Mouse (Mus musculus): ENCODE results near the gene Hdac5.

Gene Hdac5

DNA sequence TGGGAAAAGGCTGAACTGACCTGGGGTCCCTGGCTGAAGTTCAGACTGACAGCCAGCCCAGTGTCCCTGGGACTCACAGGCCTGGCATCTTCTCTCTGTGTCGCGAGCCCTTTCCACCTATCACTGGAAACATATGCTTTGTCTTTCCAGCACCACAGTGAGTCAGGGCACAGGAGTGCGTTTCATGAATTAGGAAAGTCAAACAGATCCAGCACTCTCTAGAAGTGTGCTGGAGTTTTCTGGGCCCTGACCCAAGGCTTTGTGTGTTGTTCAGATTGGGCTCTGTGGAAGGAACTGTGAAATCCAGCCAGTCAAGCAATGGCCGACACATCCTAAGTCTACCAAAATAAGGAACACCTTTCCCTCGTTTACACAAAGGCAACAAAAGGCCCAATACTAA is 4.7 kb downstream of the Hdac5 start:
- Histone ChIP-seq H3K36me3 (ENCODE audit: control insufficient read depth, insufficient read depth, low read length, poor library complexity, severe bottlenecking) (peaks cover 3% of the 10 kb centered on the region; the same call in 1 of the 2 replicates), H3K27me3 (ENCODE audit: control insufficient read depth, insufficient read depth, low read length, poor library complexity, severe bottlenecking) (no peaks in the 10 kb centered on the region)
- DNase-seq (ENCODE audit: low read depth, low spot score): no peak

DNA sequence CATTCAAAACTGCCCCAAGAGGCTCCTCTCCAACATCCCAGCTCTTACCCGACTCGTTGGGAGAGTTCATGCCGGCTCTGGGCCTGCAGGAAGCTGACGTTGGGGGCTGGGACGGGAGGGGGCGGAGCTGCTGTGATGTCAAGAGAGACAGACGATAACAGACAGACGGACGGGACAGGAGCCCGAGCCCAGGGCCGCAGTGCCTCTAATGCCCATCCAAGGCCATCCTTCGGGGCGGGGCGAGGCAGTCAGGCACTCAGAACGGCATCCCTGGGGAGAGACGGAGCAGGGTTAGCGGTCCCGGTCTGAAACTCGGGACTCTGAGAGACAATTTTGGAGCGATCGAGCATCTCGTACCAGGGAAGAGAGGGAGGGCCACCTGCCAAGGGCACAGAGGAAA is 5.3 kb downstream of the Hdac5 start:
- DNase-seq (ENCODE audit: low read depth, low spot score): no peak
- Histone ChIP-seq H3K36me3 (ENCODE audit: control insufficient read depth, insufficient read depth, low read length, poor library complexity, severe bottlenecking) (peaks cover 3% of the 10 kb centered on the region; the same call in 1 of the 2 replicates), H3K27me3 (ENCODE audit: control insufficient read depth, insufficient read depth, low read length, poor library complexity, severe bottlenecking) (no peaks in the 10 kb centered on the region)

DNA sequence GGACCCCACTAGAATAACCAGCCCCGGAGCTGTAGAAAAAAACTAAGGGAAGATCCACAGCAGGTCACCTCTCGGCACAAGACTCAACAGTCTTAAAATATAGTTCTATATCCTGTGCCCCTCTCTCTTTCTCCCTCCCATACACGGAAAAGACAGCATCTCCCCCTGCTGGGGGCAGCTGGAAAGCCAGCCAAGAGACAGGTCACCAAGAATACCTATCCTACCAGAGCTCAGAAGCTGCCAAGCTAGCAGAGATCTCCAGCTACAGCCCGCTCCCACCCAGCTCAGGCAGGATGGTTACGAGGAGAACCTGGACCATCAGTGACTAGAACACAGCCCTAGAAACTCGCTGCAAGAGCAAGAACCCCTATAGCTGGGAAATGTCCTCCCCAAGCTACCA is 6.8 kb downstream of the Hdac5 start:
- Histone ChIP-seq H3K36me3 (ENCODE audit: control insufficient read depth, insufficient read depth, low read length, poor library complexity, severe bottlenecking) (peaks cover 3% of the 10 kb centered on the region; the same call in 1 of the 2 replicates), H3K27me3 (ENCODE audit: control insufficient read depth, insufficient read depth, low read length, poor library complexity, severe bottlenecking) (no peaks in the 10 kb centered on the region)
- peak; percentile 77 for DNase-seq (ENCODE audit: low read depth, low spot score)

DNA sequence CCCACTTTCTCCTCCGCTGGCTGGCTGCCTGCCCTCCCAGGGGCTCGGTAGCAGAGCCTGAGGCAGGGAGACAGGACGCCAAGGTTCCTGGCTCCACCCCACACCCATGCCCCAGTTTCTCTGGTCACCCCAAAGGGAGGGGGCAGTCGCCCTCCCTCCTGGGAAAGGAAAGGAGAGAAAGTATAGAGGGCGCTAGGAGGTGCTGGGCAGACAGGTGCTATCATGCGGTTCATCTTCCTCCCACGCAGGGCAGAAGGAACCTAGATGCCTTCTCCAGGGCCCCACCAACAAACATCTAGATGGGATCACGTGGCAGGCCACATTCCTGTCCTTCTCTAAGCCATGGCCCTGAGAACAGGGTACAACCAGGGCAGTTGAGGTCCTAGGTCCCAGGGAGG is 8.0 kb downstream of the Hdac5 start:
- Histone ChIP-seq H3K36me3 (ENCODE audit: control insufficient read depth, insufficient read depth, low read length, poor library complexity, severe bottlenecking) (peaks cover 3% of the 10 kb centered on the region; the same call in 1 of the 2 replicates), H3K27me3 (ENCODE audit: control insufficient read depth, insufficient read depth, low read length, poor library complexity, severe bottlenecking) (no peaks in the 10 kb centered on the region)
- DNase-seq (ENCODE audit: low read depth, low spot score): no peak

DNA sequence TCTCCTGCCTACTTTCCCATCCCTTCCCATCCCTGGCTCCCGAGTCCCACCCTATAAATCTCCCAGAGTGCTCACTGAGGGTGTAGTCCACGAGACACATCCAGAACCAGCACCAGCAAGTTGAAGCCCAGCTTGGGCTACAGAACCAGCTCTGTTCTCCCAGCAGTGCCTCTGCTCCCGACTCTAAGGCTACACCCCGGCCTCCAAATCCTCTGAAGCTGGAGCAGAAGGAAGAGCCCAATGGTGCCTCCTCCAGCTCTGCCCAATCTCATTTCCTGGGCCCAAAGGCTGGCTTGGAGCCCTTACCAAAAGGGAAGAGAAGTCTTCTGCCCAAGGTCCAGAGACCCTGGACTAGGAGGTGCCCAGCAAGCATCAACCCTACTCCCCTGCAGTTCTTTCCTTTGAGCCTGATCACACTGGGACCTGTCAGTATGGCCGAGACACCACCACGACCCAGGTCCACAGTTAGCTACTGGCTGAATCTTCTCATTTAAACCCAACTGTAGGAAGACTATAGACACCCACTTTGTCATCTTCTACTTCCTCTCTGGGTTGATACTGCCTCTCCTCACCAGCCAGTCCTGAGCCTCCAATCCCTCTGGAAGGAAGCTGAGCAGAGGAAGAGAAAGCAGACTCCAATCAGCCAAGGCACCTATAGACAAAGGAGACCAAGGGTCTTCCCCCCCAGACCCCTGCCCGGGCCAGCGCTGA is 8.6 kb downstream of the Hdac5 start:
- H3K36me3 ChIP-seq (ENCODE audit: control insufficient read depth, insufficient read depth, low read length, poor library complexity, severe bottlenecking): peaks cover 3% of the 10 kb centered on the region; the same call in 1 of the 2 replicates
- DNase-seq (ENCODE audit: low read depth, low spot score): no peak
- H3K27me3 ChIP-seq (ENCODE audit: control insufficient read depth, insufficient read depth, low read length, poor library complexity, severe bottlenecking): no peaks in the 10 kb centered on the region

DNA sequence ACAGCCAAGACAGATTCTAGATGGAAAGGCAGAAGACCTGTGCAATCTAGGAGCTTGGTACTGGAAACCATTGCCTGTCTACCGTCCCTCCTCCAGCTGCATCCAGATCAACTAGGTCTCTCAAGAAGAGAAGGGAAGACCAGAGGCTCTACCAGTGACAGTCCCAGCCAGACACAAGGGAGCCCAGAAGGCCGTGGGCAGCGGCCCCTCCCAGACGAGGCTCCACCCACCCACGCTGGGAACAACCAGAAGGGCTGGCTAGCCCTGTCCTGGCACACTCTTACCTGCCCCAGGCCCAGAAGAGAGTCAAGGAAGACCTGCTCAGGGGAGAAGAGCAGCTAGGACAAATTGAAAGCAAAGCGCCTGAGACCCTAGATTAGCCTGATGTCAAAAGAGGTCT is 9.5 kb downstream of the Hdac5 start:
- H3K27me3 ChIP-seq (ENCODE audit: control insufficient read depth, insufficient read depth, low read length, poor library complexity, severe bottlenecking): no peaks in the 10 kb centered on the region
- H3K36me3 ChIP-seq (ENCODE audit: control insufficient read depth, insufficient read depth, low read length, poor library complexity, severe bottlenecking): peaks cover 3% of the 10 kb centered on the region; the same call in 1 of the 2 replicates
- no peak for DNase-seq (ENCODE audit: low read depth, low spot score)

DNA sequence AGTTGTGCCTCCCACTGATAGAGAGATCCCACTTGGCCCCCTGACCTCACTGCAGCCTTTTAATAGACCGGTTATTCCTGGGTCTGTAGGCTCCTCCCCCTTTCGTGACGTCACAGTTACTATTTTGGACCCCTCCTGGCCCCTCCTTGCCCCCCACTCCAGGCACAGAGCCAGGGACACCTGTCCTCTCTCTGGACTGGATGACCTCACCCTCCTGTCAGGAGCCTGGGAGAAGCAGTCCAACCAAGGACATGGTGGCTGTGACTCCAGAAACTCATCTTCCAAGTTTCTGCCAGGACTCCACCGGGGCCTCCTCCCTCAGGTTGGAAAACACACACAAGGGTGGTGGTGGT is 10.0 kb downstream of the Hdac5 start:
- DNase-seq (ENCODE audit: low read depth, low spot score): peak; percentile 25

DNA sequence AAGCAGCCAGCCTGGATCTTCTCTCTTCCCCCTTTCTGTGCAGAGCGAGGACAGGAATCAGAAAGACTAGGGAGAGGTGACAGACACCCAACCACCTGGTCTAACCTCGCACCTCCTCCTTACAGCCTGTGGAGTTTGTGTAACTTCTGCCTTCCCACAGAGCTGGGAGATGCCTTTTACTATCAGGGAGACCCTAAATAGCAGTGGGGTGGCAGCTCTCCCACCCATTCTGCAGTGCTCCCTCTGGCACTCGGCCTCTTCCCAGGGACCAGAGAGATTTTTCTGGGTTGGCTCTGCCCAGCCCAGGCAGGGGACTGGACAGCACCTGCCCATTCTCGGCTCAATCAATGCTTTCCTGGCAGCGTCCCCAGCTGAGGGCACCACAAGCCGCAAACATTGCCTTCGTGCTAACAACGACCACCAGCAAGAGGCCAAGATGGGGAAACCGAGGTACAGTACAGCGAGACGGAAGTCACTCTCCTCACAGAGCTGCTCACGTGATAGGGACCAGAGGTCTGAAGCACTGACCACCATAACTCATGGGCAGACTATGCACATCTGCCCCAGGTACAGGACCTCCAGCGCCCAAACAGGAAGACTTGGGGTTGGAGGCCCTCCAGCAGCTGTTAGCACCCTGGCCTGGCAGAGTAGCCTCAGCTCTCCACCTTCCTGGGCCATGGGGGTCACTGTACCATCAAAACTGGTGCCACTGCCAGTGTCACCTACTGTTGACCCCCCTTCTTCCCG is 10.5 kb downstream of the Hdac5 start:
- Histone ChIP-seq H3K36me3 (ENCODE audit: control insufficient read depth, insufficient read depth, low read length, poor library complexity, severe bottlenecking) (peaks cover 3% of the 10 kb centered on the region), H3K27me3 (ENCODE audit: control insufficient read depth, insufficient read depth, low read length, poor library complexity, severe bottlenecking) (no peaks in the 10 kb centered on the region)
- no peak for DNase-seq (ENCODE audit: low read depth, low spot score)

More for the DNA sequence above, 10.0 kb downstream of the Hdac5 start:
- H3K36me3 ChIP-seq (ENCODE audit: control insufficient read depth, insufficient read depth, low read length, poor library complexity, severe bottlenecking): peaks cover 3% of the 10 kb centered on the region; the same call in 1 of the 2 replicates
- no peaks in the 10 kb centered on the region for H3K27me3 ChIP-seq (ENCODE audit: control insufficient read depth, insufficient read depth, low read length, poor library complexity, severe bottlenecking)

DNA sequence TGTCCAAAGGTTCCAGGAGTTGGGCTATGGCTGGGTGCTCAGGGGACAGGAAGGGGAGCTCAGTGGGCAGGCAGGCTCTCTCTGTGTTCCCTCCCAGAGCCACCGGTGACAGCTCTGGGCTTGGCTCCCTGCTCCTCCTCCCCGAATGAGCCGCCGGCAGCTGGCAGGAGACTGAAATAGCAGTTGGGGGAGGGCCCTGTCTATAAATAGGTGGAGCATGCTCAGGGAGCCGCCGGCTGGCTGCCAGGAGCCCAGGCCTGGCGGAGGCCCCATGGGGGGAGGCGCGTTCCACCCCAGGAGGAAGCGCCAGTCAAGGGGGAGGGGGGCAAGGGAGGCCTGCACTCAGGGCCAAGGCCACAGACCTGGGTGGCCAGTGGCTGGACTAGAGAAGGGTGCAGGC is 11.2 kb downstream of the Hdac5 start:
- peak; percentile 62 for DNase-seq (ENCODE audit: low read depth, low spot score)
- Histone ChIP-seq H3K36me3 (ENCODE audit: control insufficient read depth, insufficient read depth, low read length, poor library complexity, severe bottlenecking) (peaks cover under 1% of the 10 kb centered on the region), H3K27me3 (ENCODE audit: control insufficient read depth, insufficient read depth, low read length, poor library complexity, severe bottlenecking) (no peaks in the 10 kb centered on the region)

DNA sequence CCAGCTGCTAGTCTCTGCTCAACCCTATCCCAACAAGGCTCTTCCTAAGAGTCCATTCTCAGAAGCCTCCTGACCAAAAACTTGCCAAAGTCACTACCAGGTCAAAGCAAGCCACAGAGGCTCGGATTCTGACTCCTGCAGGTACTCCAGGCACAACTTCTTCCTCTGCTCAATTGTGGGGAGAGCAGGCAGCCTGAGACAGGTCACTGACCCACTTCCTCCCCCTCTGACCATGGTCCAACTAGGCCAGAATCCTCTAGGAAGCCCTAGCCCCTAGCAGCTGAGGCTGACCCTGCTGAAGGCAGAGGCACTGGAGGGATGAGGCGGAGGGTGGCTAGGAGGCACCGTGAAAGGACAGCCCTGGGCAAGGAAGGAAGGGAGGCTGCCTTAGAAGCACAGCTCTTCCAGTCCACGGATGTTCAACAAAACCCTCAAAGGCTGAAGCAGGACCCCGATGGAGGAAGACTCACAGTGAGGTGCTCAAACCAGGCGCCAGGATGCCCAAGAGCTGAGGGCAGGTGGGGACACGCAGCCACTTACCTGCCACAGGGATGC is 12.0 kb downstream of the Hdac5 start:
- Histone ChIP-seq H3K36me3 (ENCODE audit: control insufficient read depth, insufficient read depth, low read length, poor library complexity, severe bottlenecking) (no peaks in the 10 kb centered on the region; the same call in none of the 2 replicates), H3K27me3 (ENCODE audit: control insufficient read depth, insufficient read depth, low read length, poor library complexity, severe bottlenecking) (no peaks in the 10 kb centered on the region)
- DNase-seq (ENCODE audit: low read depth, low spot score): no peak

DNA sequence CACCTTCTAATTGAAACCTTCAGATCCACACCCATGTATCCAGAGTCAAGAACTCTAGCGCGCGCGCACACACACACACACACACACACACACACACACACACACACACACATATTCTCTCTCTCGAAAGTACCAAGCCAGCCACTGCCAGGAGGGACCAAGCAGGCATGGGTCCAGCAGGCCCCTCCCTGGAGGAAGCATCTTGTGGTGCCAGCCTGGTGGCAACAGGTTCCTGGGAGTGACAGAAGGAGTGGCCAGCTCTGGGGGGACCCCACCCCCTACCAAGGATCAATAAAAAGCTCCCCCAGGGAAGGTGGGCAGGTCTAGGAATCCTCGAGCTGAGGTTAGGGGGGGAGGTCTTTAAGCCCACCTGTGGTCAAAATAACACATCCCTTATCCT is 12.6 kb downstream of the Hdac5 start:
- Histone ChIP-seq H3K36me3 (ENCODE audit: control insufficient read depth, insufficient read depth, low read length, poor library complexity, severe bottlenecking) (no peaks in the 10 kb centered on the region; the same call in none of the 2 replicates), H3K27me3 (ENCODE audit: control insufficient read depth, insufficient read depth, low read length, poor library complexity, severe bottlenecking) (no peaks in the 10 kb centered on the region)
- DNase-seq (ENCODE audit: low read depth, low spot score): no peak

DNA sequence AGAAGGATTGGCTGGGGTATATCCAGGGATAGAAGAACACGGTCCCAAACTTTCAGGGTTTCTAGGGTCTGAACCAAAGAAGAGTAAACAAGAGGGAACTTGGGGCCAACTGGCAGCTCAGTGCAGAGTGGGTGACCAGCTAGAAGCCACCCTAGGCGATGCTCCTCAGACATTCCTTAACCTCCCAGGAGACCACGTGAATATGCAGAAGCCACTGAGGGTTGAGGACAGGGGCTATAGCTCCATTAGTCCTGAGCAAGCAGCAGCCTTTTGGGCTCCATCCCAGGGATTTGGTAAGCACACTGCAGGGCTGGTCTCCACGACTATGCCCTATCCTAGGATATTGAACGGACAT is 13.1 kb downstream of the Hdac5 start:
- H3K36me3 ChIP-seq (ENCODE audit: control insufficient read depth, insufficient read depth, low read length, poor library complexity, severe bottlenecking): no peaks in the 10 kb centered on the region; the same call in none of the 2 replicates
- DNase-seq (ENCODE audit: low read depth, low spot score): no peak
- H3K27me3 ChIP-seq (ENCODE audit: control insufficient read depth, insufficient read depth, low read length, poor library complexity, severe bottlenecking): no peaks in the 10 kb centered on the region

DNA sequence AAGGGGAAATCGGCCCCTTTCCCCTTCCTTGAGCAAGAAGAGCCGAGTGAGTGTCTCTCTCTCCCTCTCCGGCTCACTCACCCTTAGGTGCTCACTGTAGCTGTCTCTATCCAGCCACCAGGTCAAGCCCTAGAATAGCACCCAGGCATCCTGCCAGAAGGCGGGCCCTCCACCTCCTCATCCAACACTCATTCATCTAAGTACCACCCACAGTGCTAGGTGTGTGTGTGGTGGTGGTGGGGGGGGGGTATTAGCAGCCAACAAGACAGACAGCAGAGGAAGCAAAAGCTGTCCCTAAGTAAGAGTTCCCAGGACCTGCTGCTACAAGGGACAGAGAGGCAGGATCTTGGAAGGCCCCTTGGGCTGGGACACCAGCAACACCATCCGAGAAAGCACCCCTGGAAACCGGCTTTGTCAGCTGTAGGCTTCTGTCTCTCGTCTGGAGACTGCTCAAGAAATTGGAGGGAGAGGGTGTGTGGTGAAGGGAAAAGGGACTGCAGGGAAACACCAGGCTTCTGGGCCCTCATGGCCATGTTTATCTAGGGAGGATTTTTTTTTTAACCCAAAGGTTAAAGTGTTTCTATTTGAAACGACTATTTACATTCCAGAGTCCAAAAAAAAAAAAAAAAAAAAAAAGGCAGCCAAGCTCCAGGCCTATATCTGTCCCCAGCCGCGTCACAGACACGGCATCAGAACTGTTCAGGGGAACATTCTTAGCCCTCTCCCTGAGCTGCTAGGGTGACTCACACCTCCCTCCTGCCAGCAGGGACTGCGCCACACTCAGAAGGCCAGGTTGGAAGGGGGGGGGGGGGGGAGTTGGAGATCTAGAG is 13.7 kb downstream of the Hdac5 start:
- no peak for DNase-seq (ENCODE audit: low read depth, low spot score)
- no peaks in the 10 kb centered on the region for H3K27me3 ChIP-seq (ENCODE audit: control insufficient read depth, insufficient read depth, low read length, poor library complexity, severe bottlenecking)
- no peaks in the 10 kb centered on the region; the same call in 1 of the 2 replicates for H3K36me3 ChIP-seq (ENCODE audit: control insufficient read depth, insufficient read depth, low read length, poor library complexity, severe bottlenecking)

DNA sequence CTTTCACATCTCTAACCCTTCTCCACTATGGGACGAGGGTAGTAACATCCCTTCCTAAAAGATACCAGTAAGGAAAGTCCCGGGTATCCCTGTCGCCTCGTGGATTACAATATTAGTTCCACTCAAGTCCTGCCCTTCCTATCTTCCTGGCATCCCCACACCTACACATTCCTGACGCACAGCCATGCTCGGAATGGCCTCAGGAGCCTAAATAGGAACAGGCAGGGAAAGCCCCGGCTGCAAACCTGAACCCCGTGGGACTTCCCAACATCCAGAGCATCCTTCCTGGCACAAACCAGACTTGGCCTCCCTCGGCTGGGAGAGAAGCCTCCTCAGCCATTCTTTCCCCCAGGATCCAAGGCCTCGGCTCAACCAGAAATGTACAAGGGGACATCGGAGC is 14.5 kb downstream of the Hdac5 start:
- H3K27me3 ChIP-seq (ENCODE audit: control insufficient read depth, insufficient read depth, low read length, poor library complexity, severe bottlenecking): no peaks in the 10 kb centered on the region
- H3K36me3 ChIP-seq (ENCODE audit: control insufficient read depth, insufficient read depth, low read length, poor library complexity, severe bottlenecking): no peaks in the 10 kb centered on the region; the same call in 1 of the 2 replicates
- DNase-seq (ENCODE audit: low read depth, low spot score): no peak
